Mouse (Mus musculus): ENCODE results near the gene Il17ra. TPM values are rescaled to one million over a fixed set of nuclear protein-coding genes. Genes with fewer than 3 reads are reported as not detected.

The Il17ra gene
- polyA plus RNA-seq, 1 experiment from 2014 or later, result 2.2 TPM

GRCm38 (mm10) chr6:120454627-120455077 is 8.4 kb upstream of the Il17ra start:
- H3K4me1 ChIP-seq (ENCODE audit: control insufficient read depth, insufficient read depth, low read length), result no peaks in the 10 kb centered on the region
- no peak overlapping the region for H3K27ac ChIP-seq (ENCODE audit: low read depth, low read length)
- H3K27me3 ChIP-seq (ENCODE audit: control insufficient read depth, insufficient read depth, low read length), result no peaks in the 10 kb centered on the region
- H3K4me3 ChIP-seq (ENCODE audit: low read depth, low read length), result no peak overlapping the region
- H3K9ac ChIP-seq (ENCODE audit: low read length), result no peak overlapping the region
- no peaks in the 10 kb centered on the region for H3K9me3 ChIP-seq (ENCODE audit: control insufficient read depth, low read length)
- WGBS, result 67% methylated on average over 11 of the region's 11 CpGs
- DNase-seq (ENCODE audit: low spot score) (no peak), ATAC-seq (ENCODE audit: insufficient read depth, low FRiP score, low TSS enrichment) (no peak)
- no peak overlapping the region for H3K4me2 ChIP-seq (ENCODE audit: low read depth)
- H3K36me3 ChIP-seq (ENCODE audit: control insufficient read depth, insufficient read depth, low read length), result no peaks in the 10 kb centered on the region

GRCm38 (mm10) chr6:120457074-120457473 is 6.0 kb upstream of the Il17ra start:
- Histone ChIP-seq H3K4me3 (ENCODE audit: low read depth, low read length) (no peak overlapping the region), H3K27ac (ENCODE audit: low read depth, low read length) (no peak overlapping the region), H3K4me1 (ENCODE audit: control insufficient read depth, insufficient read depth, low read length) (no peaks in the 10 kb centered on the region), H3K4me2 (ENCODE audit: low read depth) (no peak overlapping the region), H3K36me3 (ENCODE audit: control insufficient read depth, insufficient read depth, low read length) (no peaks in the 10 kb centered on the region), H3K9ac (ENCODE audit: low read length) (no peak overlapping the region), H3K27me3 (ENCODE audit: control insufficient read depth, insufficient read depth, low read length) (peaks cover 3% of the 10 kb centered on the region; the same call in 1 of the 2 replicates), H3K9me3 (ENCODE audit: control insufficient read depth, low read length) (no peaks in the 10 kb centered on the region)
- 70% methylated on average over 7 of the region's 7 CpGs for WGBS
- no peak for ATAC-seq (ENCODE audit: insufficient read depth, low FRiP score, low TSS enrichment)
- DNase-seq (ENCODE audit: low spot score), result no peak

GRCm38 (mm10) chr6:120457751-120458150 is 5.3 kb upstream of the Il17ra start:
- Histone ChIP-seq H3K9me3 (ENCODE audit: control insufficient read depth, low read length) (no peaks in the 10 kb centered on the region), H3K4me3 (ENCODE audit: low read depth, low read length) (no peak overlapping the region), H3K9ac (ENCODE audit: low read length) (no peak overlapping the region), H3K4me1 (ENCODE audit: control insufficient read depth, insufficient read depth, low read length) (no peaks in the 10 kb centered on the region), H3K27me3 (ENCODE audit: control insufficient read depth, insufficient read depth, low read length) (peaks cover 8% of the 10 kb centered on the region), H3K4me2 (ENCODE audit: low read depth) (no peak overlapping the region), H3K27ac (ENCODE audit: low read depth, low read length) (no peak overlapping the region), H3K36me3 (ENCODE audit: control insufficient read depth, insufficient read depth, low read length) (no peaks in the 10 kb centered on the region)
- DNase-seq (ENCODE audit: low spot score) (no peak), ATAC-seq (ENCODE audit: insufficient read depth, low FRiP score, low TSS enrichment) (no peak)
- 94% methylated on average over 5 of the region's 5 CpGs for WGBS

GRCm38 (mm10) chr6:120461217-120461616 is 1.8 kb upstream of the Il17ra start:
- DNase-seq (ENCODE audit: low spot score), result no peak
- 65% methylated on average over 15 of the region's 15 CpGs for WGBS

GRCm38 (mm10) chr6:120462251-120462650 is 796 bp upstream of the Il17ra start:
- Histone ChIP-seq H3K27ac (ENCODE audit: low read depth, low read length) (no peak overlapping the region), H3K27me3 (ENCODE audit: control insufficient read depth, insufficient read depth, low read length) (peaks cover 29% of the 10 kb centered on the region), H3K4me1 (ENCODE audit: control insufficient read depth, insufficient read depth, low read length) (no peaks in the 10 kb centered on the region), H3K4me3 (ENCODE audit: low read depth, low read length) (no peak overlapping the region), H3K36me3 (ENCODE audit: control insufficient read depth, insufficient read depth, low read length) (no peaks in the 10 kb centered on the region), H3K9me3 (ENCODE audit: control insufficient read depth, low read length) (no peaks in the 10 kb centered on the region), H3K9ac (ENCODE audit: low read length) (no peak overlapping the region), H3K4me2 (ENCODE audit: low read depth) (no peak overlapping the region)
- no peak for DNase-seq (ENCODE audit: low spot score)
- no peak for ATAC-seq (ENCODE audit: insufficient read depth, low FRiP score, low TSS enrichment)
- WGBS, result 58% methylated on average over 6 of the region's 6 CpGs

More at GRCm38 (mm10) chr6:120461217-120461616, 1.8 kb upstream of the Il17ra start:
- no peak overlapping the region for H3K4me2 ChIP-seq (ENCODE audit: low read depth)
- H3K4me3 ChIP-seq (ENCODE audit: low read depth, low read length), result no peak overlapping the region
- no peak for ATAC-seq (ENCODE audit: insufficient read depth, low FRiP score, low TSS enrichment)
- H3K9ac ChIP-seq (ENCODE audit: low read length), result no peak overlapping the region
- no peaks in the 10 kb centered on the region for H3K9me3 ChIP-seq (ENCODE audit: control insufficient read depth, low read length)
- no peaks in the 10 kb centered on the region for H3K4me1 ChIP-seq (ENCODE audit: control insufficient read depth, insufficient read depth, low read length)
- no peak overlapping the region for H3K27ac ChIP-seq (ENCODE audit: low read depth, low read length)
- H3K36me3 ChIP-seq (ENCODE audit: control insufficient read depth, insufficient read depth, low read length), result no peaks in the 10 kb centered on the region
- H3K27me3 ChIP-seq (ENCODE audit: control insufficient read depth, insufficient read depth, low read length), result peaks cover 29% of the 10 kb centered on the region

- H3K27me3 ChIP-seq (ENCODE audit: control insufficient read depth, insufficient read depth, low read length), result peaks cover 29% of the 10 kb centered on the region
- no peak for ATAC-seq (ENCODE audit: insufficient read depth, low FRiP score, low TSS enrichment)
- WGBS, result 9% methylated on average over 11 of the region's 11 CpGs
Measured at GRCm38 (mm10) chr6:120463884-120464283, 837 bp downstream of the Il17ra start.

GRCm38 (mm10) chr6:120464406-120464939 is 1.4 kb downstream of the Il17ra start:
- WGBS, result 56% methylated on average over 9 of the region's 9 CpGs

More at GRCm38 (mm10) chr6:120463884-120464283, 837 bp downstream of the Il17ra start:
- Histone ChIP-seq H3K9ac (ENCODE audit: low read length) (peak overlapping the region; percentile 47; the same call in 1 of the 2 replicates), H3K27ac (ENCODE audit: low read depth, low read length) (no peak overlapping the region), H3K4me1 (ENCODE audit: control insufficient read depth, insufficient read depth, low read length) (no peaks in the 10 kb centered on the region), H3K4me3 (ENCODE audit: low read depth, low read length) (peak overlapping the region; percentile 49), H3K4me2 (ENCODE audit: low read depth) (peak overlapping the region; percentile 54), H3K9me3 (ENCODE audit: control insufficient read depth, low read length) (no peaks in the 10 kb centered on the region), H3K36me3 (ENCODE audit: control insufficient read depth, insufficient read depth, low read length) (no peaks in the 10 kb centered on the region)
- DNase-seq (ENCODE audit: low spot score), result no peak

GRCm38 (mm10) chr6:120465393-120465792 is 2.3 kb downstream of the Il17ra start:
- H3K4me3 ChIP-seq (ENCODE audit: low read depth, low read length), result no peak overlapping the region
- no peaks in the 10 kb centered on the region for H3K4me1 ChIP-seq (ENCODE audit: control insufficient read depth, insufficient read depth, low read length)
- H3K4me2 ChIP-seq (ENCODE audit: low read depth), result no peak overlapping the region
- no peaks in the 10 kb centered on the region for H3K36me3 ChIP-seq (ENCODE audit: control insufficient read depth, insufficient read depth, low read length)
- H3K9me3 ChIP-seq (ENCODE audit: control insufficient read depth, low read length), result no peaks in the 10 kb centered on the region
- peaks cover 29% of the 10 kb centered on the region for H3K27me3 ChIP-seq (ENCODE audit: control insufficient read depth, insufficient read depth, low read length)
- ATAC-seq (ENCODE audit: insufficient read depth, low FRiP score, low TSS enrichment), result no peak
- H3K27ac ChIP-seq (ENCODE audit: low read depth, low read length), result no peak overlapping the region
- 20% methylated on average over 4 of the region's 4 CpGs for WGBS
- no peak for DNase-seq (ENCODE audit: low spot score)
- no peak overlapping the region for H3K9ac ChIP-seq (ENCODE audit: low read length)

More at GRCm38 (mm10) chr6:120464406-120464939, 1.4 kb downstream of the Il17ra start:
- no peak for DNase-seq (ENCODE audit: low spot score)
- ATAC-seq (ENCODE audit: insufficient read depth, low FRiP score, low TSS enrichment), result no peak
- Histone ChIP-seq H3K27ac (ENCODE audit: low read depth, low read length) (no peak overlapping the region), H3K27me3 (ENCODE audit: control insufficient read depth, insufficient read depth, low read length) (peaks cover 29% of the 10 kb centered on the region), H3K4me2 (ENCODE audit: low read depth) (no peak overlapping the region; the same call in 1 of the 2 replicates), H3K36me3 (ENCODE audit: control insufficient read depth, insufficient read depth, low read length) (no peaks in the 10 kb centered on the region), H3K9me3 (ENCODE audit: control insufficient read depth, low read length) (no peaks in the 10 kb centered on the region), H3K4me3 (ENCODE audit: low read depth, low read length) (no peak overlapping the region), H3K4me1 (ENCODE audit: control insufficient read depth, insufficient read depth, low read length) (no peaks in the 10 kb centered on the region), H3K9ac (ENCODE audit: low read length) (no peak overlapping the region)

GRCm38 (mm10) chr6:120466609-120467329 is 3.7 kb downstream of the Il17ra start:
- peaks cover 1% of the 10 kb centered on the region for H3K4me1 ChIP-seq (ENCODE audit: control insufficient read depth, insufficient read depth, low read length)
- no peak overlapping the region for H3K4me3 ChIP-seq (ENCODE audit: low read depth, low read length)
- ATAC-seq (ENCODE audit: insufficient read depth, low FRiP score, low TSS enrichment) (no peak), DNase-seq (ENCODE audit: low spot score) (no peak)
- H3K27me3 ChIP-seq (ENCODE audit: control insufficient read depth, insufficient read depth, low read length), result peaks cover 29% of the 10 kb centered on the region
- no peak overlapping the region for H3K27ac ChIP-seq (ENCODE audit: low read depth, low read length)
- H3K36me3 ChIP-seq (ENCODE audit: control insufficient read depth, insufficient read depth, low read length), result no peaks in the 10 kb centered on the region
- H3K9me3 ChIP-seq (ENCODE audit: control insufficient read depth, low read length), result no peaks in the 10 kb centered on the region
- H3K9ac ChIP-seq (ENCODE audit: low read length), result no peak overlapping the region
- no peak overlapping the region for H3K4me2 ChIP-seq (ENCODE audit: low read depth)
- 82% methylated on average over 10 of the region's 10 CpGs for WGBS

Data from neural tube, embryonic 11.5 days (tissue).